Mouse (Mus musculus) brown adipose tissue, adult 24 weeks (tissue): ENCODE results near the gene Vwc2l. TPM values are rescaled to one million over a fixed set of nuclear protein-coding genes. Genes with fewer than 3 reads are reported as not detected.

ENCODE experiments used
- H3K27ac ChIP-seq: fragments of 200-500 bp; replicated peaks from 2 replicates; pipeline ENCODE4 v1.5.1; 2012; ENCODE audit warnings: low read depth, mild to moderate bottlenecking, low read length
- H3K4me1 ChIP-seq: fragments of 200-500 bp; 2 replicates; pipeline ENCODE4 v1.6.1; 2012; ENCODE audit warnings: low read length, mixed read lengths; ENCODE audit not compliant: control insufficient read depth, insufficient read depth, insufficient read length
- H3K4me3 ChIP-seq: fragments of 200-500 bp; 2 replicates; pipeline ENCODE4 v1.5.1; 2012; ENCODE audit warnings: low read depth, mild to moderate bottlenecking, low read length, moderate library complexity; ENCODE audit not compliant: insufficient read depth
- polyA plus RNA-seq: library from polyadenylated mRNA; stranded (reverse); fragments of >200 nt; gene quantifications from 2 replicates; pipeline ENCODE4 v1.2.4, GENCODE M21; 2012; ENCODE audit not compliant: missing spikeins, insufficient read depth, insufficient read length

The Vwc2l gene
- polyA plus RNA-seq, 1 experiment = not detected

DNA sequence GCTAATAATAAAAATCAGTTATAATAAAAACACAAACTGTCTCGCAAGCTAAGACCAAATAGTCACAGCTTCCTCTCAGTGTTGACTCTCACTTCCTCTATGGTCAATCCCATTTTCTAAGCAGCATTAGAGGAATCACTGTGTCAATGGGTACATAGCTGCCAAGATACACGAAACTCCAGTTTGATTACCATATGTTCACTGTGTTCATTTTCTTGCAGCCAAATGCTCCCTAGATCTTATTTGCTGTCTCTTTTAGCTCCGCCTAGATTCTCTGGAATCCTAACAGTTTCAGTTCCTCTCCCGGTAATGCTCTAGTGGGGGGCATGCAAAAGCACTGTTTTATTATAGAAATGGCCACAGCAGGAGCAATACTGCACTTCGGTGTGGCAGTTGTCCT is 130.4 kb downstream of the Vwc2l start:
- Histone ChIP-seq H3K4me3 (no peak overlapping the region), H3K27ac (no peak overlapping the region), H3K4me1 (no peaks in the 10 kb centered on the region)

GRCm38 (mm10) chr1:70861672-70862071 is 136.2 kb downstream of the Vwc2l start:
- H3K27ac ChIP-seq = no peak overlapping the region
- H3K4me3 ChIP-seq = no peak overlapping the region
- no peaks in the 10 kb centered on the region for H3K4me1 ChIP-seq

DNA sequence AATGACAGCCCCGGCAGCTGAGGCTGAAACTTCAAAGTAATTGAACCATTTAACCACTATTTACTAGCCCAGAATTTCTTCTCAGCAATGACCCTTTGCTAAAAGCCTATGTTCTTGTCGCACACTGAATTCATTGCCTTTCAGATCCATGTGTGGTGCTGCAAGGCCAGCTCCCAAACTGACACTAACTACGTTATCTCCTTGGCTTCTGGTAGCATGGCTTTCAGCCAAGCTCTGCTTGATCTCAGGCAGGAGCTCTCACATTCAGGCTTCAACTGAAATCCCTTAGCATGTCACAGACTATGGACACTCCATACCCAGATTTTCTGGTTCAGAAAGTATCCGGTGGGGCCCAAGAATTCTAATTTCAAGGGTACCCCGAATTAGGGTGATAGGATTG is 140.6 kb downstream of the Vwc2l start:
- Histone ChIP-seq H3K4me1 (no peaks in the 10 kb centered on the region), H3K4me3 (no peak overlapping the region), H3K27ac (no peak overlapping the region)

DNA sequence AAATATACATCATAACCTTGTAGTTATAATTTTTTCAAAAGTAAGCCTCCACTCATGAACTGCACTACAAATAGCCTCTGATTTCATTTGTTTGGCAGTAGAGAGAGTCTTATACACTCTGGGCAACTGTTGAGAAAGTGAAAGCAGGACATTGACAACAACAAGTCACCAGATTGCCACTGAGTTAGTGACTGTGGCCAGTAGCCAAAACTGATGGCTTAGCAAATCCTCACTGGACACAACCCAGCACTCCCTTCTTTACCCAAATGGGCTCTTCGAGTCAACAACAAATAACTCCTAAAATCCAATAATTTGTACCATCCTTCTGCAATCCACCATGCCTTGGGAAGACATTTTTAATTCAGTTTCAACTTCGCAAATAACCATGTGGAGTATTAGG is 155.0 kb downstream of the Vwc2l start:
- Histone ChIP-seq H3K27ac (no peak overlapping the region), H3K4me1 (no peaks in the 10 kb centered on the region), H3K4me3 (no peak overlapping the region)

GRCm38 (mm10) chr1:70881269-70881668 is 155.8 kb downstream of the Vwc2l start:
- no peaks in the 10 kb centered on the region for H3K4me1 ChIP-seq
- no peak overlapping the region for H3K27ac ChIP-seq
- H3K4me3 ChIP-seq = no peak overlapping the region

DNA sequence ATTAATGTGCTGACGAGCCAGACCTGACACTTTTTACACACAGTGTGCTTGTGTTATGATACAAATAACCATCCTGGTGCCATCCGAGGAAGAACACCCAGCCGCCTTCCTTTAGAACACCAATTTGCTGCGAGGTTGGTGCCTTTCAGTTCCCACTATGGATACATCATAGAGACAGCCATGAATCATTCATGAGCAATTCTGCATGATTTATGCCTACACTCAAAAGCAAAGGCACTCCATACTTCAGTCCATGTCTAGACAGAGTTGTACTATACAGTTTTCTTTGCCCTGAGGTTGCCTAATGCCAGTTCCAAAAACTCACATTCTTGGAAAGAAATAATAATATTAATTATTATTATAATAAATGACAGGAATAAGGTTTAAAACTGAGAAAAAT is 158.6 kb downstream of the Vwc2l start:
- Histone ChIP-seq H3K27ac (no peak overlapping the region), H3K4me1 (no peaks in the 10 kb centered on the region), H3K4me3 (no peak overlapping the region)

- Histone ChIP-seq H3K4me1 (no peaks in the 10 kb centered on the region), H3K4me3 (no peak overlapping the region), H3K27ac (no peak overlapping the region)
Observed at GRCm38 (mm10) chr1:70902311-70902710, 176.8 kb downstream of the Vwc2l start.

DNA sequence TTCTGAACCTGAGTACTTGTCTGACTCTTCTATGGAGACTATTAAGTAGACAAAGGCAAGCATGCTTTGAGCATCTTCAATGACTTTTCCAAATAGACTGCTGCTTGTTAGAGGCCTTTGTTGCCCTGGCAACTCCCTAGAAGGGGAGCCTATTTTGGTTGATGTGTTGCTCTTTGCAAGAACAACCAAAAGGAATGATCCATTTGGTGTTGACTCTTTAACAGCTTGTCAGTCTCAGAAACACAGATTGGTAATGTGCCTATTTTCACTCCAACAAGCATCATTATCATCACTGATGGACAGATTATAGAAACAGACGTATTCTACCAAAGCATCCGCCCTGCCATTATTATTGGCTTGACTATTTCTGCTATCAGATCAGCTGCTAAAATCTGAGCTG is 181.9 kb downstream of the Vwc2l start:
- H3K4me3 ChIP-seq = no peak overlapping the region
- H3K27ac ChIP-seq = no peak overlapping the region
- no peaks in the 10 kb centered on the region for H3K4me1 ChIP-seq

DNA sequence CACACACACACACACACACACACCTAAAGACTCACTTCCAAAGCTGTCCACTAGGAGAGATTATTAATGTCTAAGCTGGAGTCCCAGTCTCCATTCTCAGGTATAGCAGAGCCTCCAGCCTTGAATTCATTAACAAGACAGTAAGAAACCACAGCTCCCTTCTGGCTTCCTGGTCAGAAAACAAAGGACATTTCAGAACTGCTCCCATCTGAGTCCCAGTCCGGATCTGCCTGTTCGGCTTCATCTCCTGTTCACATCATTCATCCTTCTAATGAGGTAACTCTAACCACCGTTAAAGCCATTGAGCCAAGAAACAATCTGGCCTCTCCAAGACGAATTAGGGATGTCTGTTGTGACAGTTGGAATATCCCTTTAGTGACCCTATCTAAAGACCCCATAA is 185.7 kb downstream of the Vwc2l start:
- no peak overlapping the region for H3K27ac ChIP-seq
- no peaks in the 10 kb centered on the region for H3K4me1 ChIP-seq
- no peak overlapping the region for H3K4me3 ChIP-seq

DNA sequence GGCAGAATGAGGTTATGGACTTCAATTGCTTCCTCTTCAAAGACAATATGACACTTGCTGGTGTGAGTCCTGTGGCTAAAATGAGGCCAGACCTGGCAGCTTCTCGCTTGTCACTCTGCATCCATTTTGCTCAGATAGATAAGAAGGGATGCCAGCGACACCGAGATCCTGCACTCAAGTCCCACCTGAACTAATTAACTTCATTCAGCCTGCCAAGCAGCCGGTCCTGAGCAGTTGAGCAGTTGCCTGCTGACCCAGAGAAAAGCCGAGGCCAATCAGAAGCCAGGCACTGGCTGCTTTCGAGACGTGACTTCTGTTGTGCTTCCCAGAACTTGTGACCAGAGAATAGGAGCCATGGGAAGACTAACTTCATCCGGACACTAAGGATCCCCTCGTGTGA is 187.6 kb downstream of the Vwc2l start:
- Histone ChIP-seq H3K4me3 (no peak overlapping the region), H3K4me1 (no peaks in the 10 kb centered on the region), H3K27ac (no peak overlapping the region)

- Histone ChIP-seq H3K27ac (no peak overlapping the region), H3K4me3 (no peak overlapping the region), H3K4me1 (no peaks in the 10 kb centered on the region)
Observed at GRCm38 (mm10) chr1:70918173-70919036, 192.9 kb downstream of the Vwc2l start.

- Histone ChIP-seq H3K27ac (no peak overlapping the region), H3K4me1 (no peaks in the 10 kb centered on the region), H3K4me3 (no peak overlapping the region)
Observed at GRCm38 (mm10) chr1:70933016-70933415, 207.5 kb downstream of the Vwc2l start.
